Mouse (Mus musculus) MEL (cell line): ENCODE results near the gene Lbx2.

Source experiments
- CHD1 ChIP-seq: IDR thresholded peaks from 2 replicates; pipeline ENCODE4 v1.6.1; 2012; ENCODE audit warnings: low read depth, mild to moderate bottlenecking, inconsistent platforms, low read length, improper control_type of control experiment
- CTCF ChIP-seq, 3 experiments: IDR thresholded peaks in 2 of 3; conservative IDR thresholded peaks in 1 of 3; 2 replicates each; pipeline ENCODE4 v1.5.1; 2011 to 2012; ENCODE audit warnings: low read length in 3 of 3, low read depth in 2 of 3, mild to moderate bottlenecking in 2 of 3, improper control_type of control experiment in 1 of 3, inconsistent platforms in 1 of 3, mixed read lengths in 1 of 3, moderate library complexity in 1 of 3; ENCODE audit not compliant: control insufficient read depth in 1 of 3, insufficient read depth in 1 of 3, poor library complexity in 1 of 3, severe bottlenecking in 1 of 3
- E2F4 ChIP-seq: IDR thresholded peaks from 2 replicates; pipeline ENCODE4 v1.6.1; 2011; ENCODE audit warnings: low read depth, low read length, improper control_type of control experiment, borderline replicate concordance
- EP300 ChIP-seq, 2 experiments: IDR thresholded peaks; 2 replicates each; pipeline ENCODE4 v1.6.1; 2011; ENCODE audit warnings: improper control_type of control experiment in 2 of 2, low read length in 2 of 2, low read depth in 1 of 2, mild to moderate bottlenecking in 1 of 2
- GATA1 ChIP-seq: IDR thresholded peaks from 2 replicates; pipeline ENCODE4 v1.6.1; 2011; ENCODE audit warnings: low read depth, low read length, improper control_type of control experiment
- HCFC1 ChIP-seq: IDR thresholded peaks from 2 replicates; pipeline ENCODE4 v1.6.1; 2012; ENCODE audit warnings: low read depth, mild to moderate bottlenecking, inconsistent platforms, low read length, improper control_type of control experiment, moderate library complexity
- KAT2A ChIP-seq: conservative IDR thresholded peaks from 2 replicates; pipeline ENCODE4 v1.6.1; 2012; ENCODE audit warnings: low read depth, low read length, improper control_type of control experiment, inconsistent platforms
- MYC ChIP-seq: IDR thresholded peaks from 2 replicates; pipeline ENCODE4 v1.6.1; 2011; ENCODE audit warnings: low read depth, mild to moderate bottlenecking, low read length, improper control_type of control experiment, moderate library complexity
- POLR2A ChIP-seq, 2 experiments: IDR thresholded peaks; 2 replicates each; pipeline ENCODE4 v1.6.1; 2011 to 2012; ENCODE audit warnings: low read length in 2 of 2, mild to moderate bottlenecking in 2 of 2, control low read depth in 1 of 2, improper control_type of control experiment in 1 of 2, low read depth in 1 of 2, moderate library complexity in 1 of 2; ENCODE audit not compliant: control insufficient read depth in 1 of 2, insufficient read depth in 1 of 2, poor library complexity in 1 of 2
- RAD21 ChIP-seq: IDR thresholded peaks from 2 replicates; pipeline ENCODE4 v1.6.1; 2011; ENCODE audit warnings: mild to moderate bottlenecking, low read depth, low read length, improper control_type of control experiment
- SIN3A ChIP-seq: IDR thresholded peaks from 2 replicates; pipeline ENCODE4 v1.6.1; 2012; ENCODE audit warnings: low read length, improper control_type of control experiment, inconsistent platforms
- SMC3 ChIP-seq: IDR thresholded peaks from 2 replicates; pipeline ENCODE4 v1.6.1; 2011; ENCODE audit warnings: low read depth, low read length, improper control_type of control experiment
- TBP ChIP-seq: IDR thresholded peaks from 2 replicates; pipeline ENCODE4 v1.8.0; 2011; ENCODE audit warnings: low read depth, low read length, improper control_type of control experiment
- TCF12 ChIP-seq: IDR thresholded peaks from 2 replicates; pipeline ENCODE4 v1.6.1; 2014; ENCODE audit warnings: low read depth, mild to moderate bottlenecking, inconsistent platforms, low read length, improper control_type of control experiment, moderate library complexity

- TF ChIP-seq CTCF (IDR thresholded peaks at IDR 0.05 in 2 of 3, conservative IDR thresholded peaks at IDR 0.05 in 1 of 3; ENCODE audit: control insufficient read depth in 1 of 3, insufficient read depth in 1 of 3, low read depth in 2 of 3, low read length in 3 of 3, poor library complexity in 1 of 3, severe bottlenecking in 1 of 3) (no peak), POLR2A (IDR thresholded peaks at IDR 0.05; ENCODE audit: control insufficient read depth in 1 of 2, insufficient read depth in 1 of 2, low read depth in 1 of 2, low read length in 2 of 2, poor library complexity in 1 of 2) (no peak), KAT2A (no peak), GATA1 (no peak), SIN3A (no peak), TCF12 (no peak), EP300 (IDR thresholded peaks at IDR 0.05; ENCODE audit: low read depth in 1 of 2, low read length in 2 of 2) (no peak), SMC3 (no peak), TBP (no peak), RAD21 (no peak), E2F4 (no peak), CHD1 (no peak), HCFC1 (no peak), MYC (no peak)
These were observed 2.7 kb upstream of the Lbx2 start for GRCm38 (mm10) chr6:83083497-83083896.
